Mouse (Mus musculus): ENCODE data around the gene Tiam2. TPM values are rescaled to one million over a fixed set of nuclear protein-coding genes. Genes with fewer than 3 reads are reported as not detected.

Gene Tiam2
- polyA plus RNA-seq, 1 experiment from 2014 or later, result 11.9 TPM

GRCm38 (mm10) chr17:3379753-3380588 is 53.6 kb downstream of the Tiam2 start:
- Histone ChIP-seq H3K36me3 (replicated peaks; ENCODE audit: control insufficient read depth, insufficient read depth, low read depth, low read length) (no peaks in the 10 kb centered on the region), H3K4me1 (ENCODE audit: control insufficient read depth, insufficient read depth, low read length) (no peaks in the 10 kb centered on the region), H3K9ac (replicated peaks; ENCODE audit: low read length) (no peak overlapping the region), H3K9me3 (replicated peaks; ENCODE audit: control insufficient read depth, low read length) (no peaks in the 10 kb centered on the region), H3K4me2 (ENCODE audit: low read depth, low read length) (no peak overlapping the region), H3K27ac (replicated peaks; ENCODE audit: low read depth, low read length) (no peak overlapping the region), H3K27me3 (ENCODE audit: control insufficient read depth, insufficient read depth, low read length) (no peaks in the 10 kb centered on the region), H3K4me3 (ENCODE audit: low read depth, low read length) (no peak overlapping the region)
- DNase-seq (ENCODE audit: low spot score), result no peak
- ATAC-seq (replicated peaks; ENCODE audit: insufficient number of reproducible peaks, low FRiP score, low TSS enrichment, low read depth), result no peak
- WGBS, result 29% methylated on average over 10 of the region's 13 CpGs

- Histone ChIP-seq H3K9me3 (replicated peaks; ENCODE audit: control insufficient read depth, low read length) (no peaks in the 10 kb centered on the region), H3K27me3 (ENCODE audit: control insufficient read depth, insufficient read depth, low read length) (no peaks in the 10 kb centered on the region), H3K4me2 (ENCODE audit: low read depth, low read length) (no peak overlapping the region), H3K4me1 (ENCODE audit: control insufficient read depth, insufficient read depth, low read length) (no peaks in the 10 kb centered on the region), H3K9ac (replicated peaks; ENCODE audit: low read length) (no peak overlapping the region), H3K4me3 (ENCODE audit: low read depth, low read length) (no peak overlapping the region), H3K36me3 (replicated peaks; ENCODE audit: control insufficient read depth, insufficient read depth, low read depth, low read length) (no peaks in the 10 kb centered on the region), H3K27ac (replicated peaks; ENCODE audit: low read depth, low read length) (no peak overlapping the region)
- ATAC-seq (replicated peaks; ENCODE audit: insufficient number of reproducible peaks, low FRiP score, low TSS enrichment, low read depth), result no peak
- 71% methylated on average over 1 of the region's 1 CpGs for WGBS
- no peak for DNase-seq (ENCODE audit: low spot score)
Measured at GRCm38 (mm10) chr17:3385391-3385790, 59.0 kb downstream of the Tiam2 start.

- ATAC-seq (replicated peaks; ENCODE audit: insufficient number of reproducible peaks, low FRiP score, low TSS enrichment, low read depth), result no peak
- H3K27me3 ChIP-seq (ENCODE audit: control insufficient read depth, insufficient read depth, low read length), result no peaks in the 10 kb centered on the region
- WGBS, result 75% methylated on average over 4 of the region's 4 CpGs
Measured at GRCm38 (mm10) chr17:3387819-3388218, 61.4 kb downstream of the Tiam2 start.

GRCm38 (mm10) chr17:3389741-3390140 is 63.4 kb downstream of the Tiam2 start:
- Histone ChIP-seq H3K27ac (replicated peaks; ENCODE audit: low read depth, low read length) (no peak overlapping the region), H3K4me3 (ENCODE audit: low read depth, low read length) (no peak overlapping the region), H3K27me3 (ENCODE audit: control insufficient read depth, insufficient read depth, low read length) (no peaks in the 10 kb centered on the region), H3K36me3 (replicated peaks; ENCODE audit: control insufficient read depth, insufficient read depth, low read depth, low read length) (no peaks in the 10 kb centered on the region), H3K4me1 (ENCODE audit: control insufficient read depth, insufficient read depth, low read length) (no peaks in the 10 kb centered on the region), H3K9me3 (replicated peaks; ENCODE audit: control insufficient read depth, low read length) (no peaks in the 10 kb centered on the region), H3K9ac (replicated peaks; ENCODE audit: low read length) (no peak overlapping the region), H3K4me2 (ENCODE audit: low read depth, low read length) (no peak overlapping the region)
- WGBS, result 82% methylated on average over 4 of the region's 4 CpGs
- DNase-seq (ENCODE audit: low spot score) (no peak), ATAC-seq (replicated peaks; ENCODE audit: insufficient number of reproducible peaks, low FRiP score, low TSS enrichment, low read depth) (no peak)

More at GRCm38 (mm10) chr17:3387819-3388218, 61.4 kb downstream of the Tiam2 start:
- H3K36me3 ChIP-seq (replicated peaks; ENCODE audit: control insufficient read depth, insufficient read depth, low read depth, low read length), result no peaks in the 10 kb centered on the region
- no peak overlapping the region for H3K4me2 ChIP-seq (ENCODE audit: low read depth, low read length)
- DNase-seq (ENCODE audit: low spot score), result no peak
- no peaks in the 10 kb centered on the region for H3K9me3 ChIP-seq (replicated peaks; ENCODE audit: control insufficient read depth, low read length)
- no peak overlapping the region for H3K27ac ChIP-seq (replicated peaks; ENCODE audit: low read depth, low read length)
- H3K4me3 ChIP-seq (ENCODE audit: low read depth, low read length), result no peak overlapping the region
- H3K4me1 ChIP-seq (ENCODE audit: control insufficient read depth, insufficient read depth, low read length), result no peaks in the 10 kb centered on the region
- H3K9ac ChIP-seq (replicated peaks; ENCODE audit: low read length), result no peak overlapping the region

GRCm38 (mm10) chr17:3393981-3394380 is 67.6 kb downstream of the Tiam2 start:
- no peaks in the 10 kb centered on the region for H3K9me3 ChIP-seq (replicated peaks; ENCODE audit: control insufficient read depth, low read length)
- H3K9ac ChIP-seq (replicated peaks; ENCODE audit: low read length), result no peak overlapping the region
- no peak overlapping the region for H3K27ac ChIP-seq (replicated peaks; ENCODE audit: low read depth, low read length)
- ATAC-seq (replicated peaks; ENCODE audit: insufficient number of reproducible peaks, low FRiP score, low TSS enrichment, low read depth) (no peak), DNase-seq (ENCODE audit: low spot score) (no peak)
- H3K4me2 ChIP-seq (ENCODE audit: low read depth, low read length), result no peak overlapping the region
- WGBS, result 93% methylated on average over 2 of the region's 2 CpGs
- no peaks in the 10 kb centered on the region for H3K36me3 ChIP-seq (replicated peaks; ENCODE audit: control insufficient read depth, insufficient read depth, low read depth, low read length)
- no peak overlapping the region for H3K4me3 ChIP-seq (ENCODE audit: low read depth, low read length)
- no peaks in the 10 kb centered on the region for H3K4me1 ChIP-seq (ENCODE audit: control insufficient read depth, insufficient read depth, low read length)
- H3K27me3 ChIP-seq (ENCODE audit: control insufficient read depth, insufficient read depth, low read length), result no peaks in the 10 kb centered on the region

- ATAC-seq (replicated peaks; ENCODE audit: insufficient number of reproducible peaks, low FRiP score, low TSS enrichment, low read depth), result no peak
- H3K9me3 ChIP-seq (replicated peaks; ENCODE audit: control insufficient read depth, low read length), result no peaks in the 10 kb centered on the region
- no peak for DNase-seq (ENCODE audit: low spot score)
- no peak overlapping the region for H3K9ac ChIP-seq (replicated peaks; ENCODE audit: low read length)
- H3K4me3 ChIP-seq (ENCODE audit: low read depth, low read length), result no peak overlapping the region
- H3K36me3 ChIP-seq (replicated peaks; ENCODE audit: control insufficient read depth, insufficient read depth, low read depth, low read length), result no peaks in the 10 kb centered on the region
- H3K27ac ChIP-seq (replicated peaks; ENCODE audit: low read depth, low read length), result no peak overlapping the region
- H3K4me2 ChIP-seq (ENCODE audit: low read depth, low read length), result no peak overlapping the region
- H3K4me1 ChIP-seq (ENCODE audit: control insufficient read depth, insufficient read depth, low read length), result no peaks in the 10 kb centered on the region
- no peaks in the 10 kb centered on the region for H3K27me3 ChIP-seq (ENCODE audit: control insufficient read depth, insufficient read depth, low read length)
- 80% methylated on average over 2 of the region's 2 CpGs for WGBS
Measured at GRCm38 (mm10) chr17:3394985-3395384, 68.6 kb downstream of the Tiam2 start.

GRCm38 (mm10) chr17:3396881-3397281 is 70.5 kb downstream of the Tiam2 start:
- no peaks in the 10 kb centered on the region for H3K9me3 ChIP-seq (replicated peaks; ENCODE audit: control insufficient read depth, low read length)
- H3K36me3 ChIP-seq (replicated peaks; ENCODE audit: control insufficient read depth, insufficient read depth, low read depth, low read length), result no peaks in the 10 kb centered on the region
- no peak overlapping the region for H3K27ac ChIP-seq (replicated peaks; ENCODE audit: low read depth, low read length)
- H3K4me3 ChIP-seq (ENCODE audit: low read depth, low read length), result no peak overlapping the region
- no peaks in the 10 kb centered on the region for H3K4me1 ChIP-seq (ENCODE audit: control insufficient read depth, insufficient read depth, low read length)
- no peak overlapping the region for H3K4me2 ChIP-seq (ENCODE audit: low read depth, low read length)
- H3K9ac ChIP-seq (replicated peaks; ENCODE audit: low read length), result no peak overlapping the region
- 71% methylated on average over 12 of the region's 12 CpGs for WGBS
- ATAC-seq (replicated peaks; ENCODE audit: insufficient number of reproducible peaks, low FRiP score, low TSS enrichment, low read depth), result no peak
- DNase-seq (ENCODE audit: low spot score), result no peak
- no peaks in the 10 kb centered on the region for H3K27me3 ChIP-seq (ENCODE audit: control insufficient read depth, insufficient read depth, low read length)

- Histone ChIP-seq H3K27me3 (ENCODE audit: control insufficient read depth, insufficient read depth, low read length) (no peaks in the 10 kb centered on the region), H3K36me3 (replicated peaks; ENCODE audit: control insufficient read depth, insufficient read depth, low read depth, low read length) (no peaks in the 10 kb centered on the region), H3K9me3 (replicated peaks; ENCODE audit: control insufficient read depth, low read length) (no peaks in the 10 kb centered on the region), H3K27ac (replicated peaks; ENCODE audit: low read depth, low read length) (no peak overlapping the region), H3K4me1 (ENCODE audit: control insufficient read depth, insufficient read depth, low read length) (no peaks in the 10 kb centered on the region), H3K9ac (replicated peaks; ENCODE audit: low read length) (no peak overlapping the region), H3K4me2 (ENCODE audit: low read depth, low read length) (no peak overlapping the region), H3K4me3 (ENCODE audit: low read depth, low read length) (no peak overlapping the region)
- 54% methylated on average over 5 of the region's 5 CpGs for WGBS
- DNase-seq (ENCODE audit: low spot score) (no peak), ATAC-seq (replicated peaks; ENCODE audit: insufficient number of reproducible peaks, low FRiP score, low TSS enrichment, low read depth) (no peak)
Measured at GRCm38 (mm10) chr17:3397836-3398235, 71.5 kb downstream of the Tiam2 start.
